Mouse (Mus musculus): ENCODE results near the gene Gsta4.
A peak's percentile ranks its signal among the peaks of the same experiment; 100 is the strongest.
"Not testable (repeated sequence)": the region's sequence is repeated elsewhere in the genome, so short reads cannot be mapped to it uniquely, and the experiment has no call there.

Gene Gsta4

DNA sequence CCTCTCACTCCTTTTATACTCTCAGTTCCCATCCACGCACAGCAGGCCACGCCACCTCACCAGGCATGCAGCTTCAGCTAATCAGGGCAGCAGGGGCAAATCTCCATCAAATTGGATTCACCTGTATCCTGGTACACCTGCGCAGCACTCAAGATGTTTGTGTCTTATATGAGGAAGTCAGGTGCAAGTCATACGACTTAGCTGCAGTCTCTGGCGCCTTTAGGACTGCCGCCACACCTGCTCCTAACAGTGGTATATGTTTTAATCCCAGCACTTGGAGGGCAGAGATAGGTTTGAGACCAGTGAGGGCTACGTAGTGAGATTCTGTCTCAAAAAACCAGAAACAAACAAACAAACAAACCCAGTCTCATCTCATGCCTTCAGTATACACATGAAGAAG is at the start of gene Gsta4:
Gene Gsta4 (plus strand): TSS at position 301 of the 400 bp plus-strand sequence.
- not testable (repeated sequence) for DNase-seq

DNA sequence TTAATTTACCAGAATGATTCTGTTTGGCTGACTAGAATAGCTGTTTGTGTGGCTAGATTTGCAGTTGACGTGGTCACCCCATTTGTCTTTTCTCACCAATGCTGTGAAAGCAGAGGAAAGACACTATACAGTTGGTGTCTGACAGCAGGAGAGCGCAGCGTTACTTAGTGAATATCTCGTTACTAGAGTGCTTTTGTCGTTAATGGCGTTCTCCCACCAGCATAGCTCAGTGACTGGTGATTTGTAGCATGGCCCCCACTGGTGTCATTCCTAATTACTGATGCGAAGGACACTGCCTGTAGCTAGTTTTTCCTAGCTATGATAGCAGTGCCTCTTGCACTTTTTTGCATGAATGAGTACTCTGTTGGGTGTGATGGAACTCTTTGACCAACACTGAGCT is 46.9 kb upstream of the Gsta4 start:
- no peak for DNase-seq

DNA sequence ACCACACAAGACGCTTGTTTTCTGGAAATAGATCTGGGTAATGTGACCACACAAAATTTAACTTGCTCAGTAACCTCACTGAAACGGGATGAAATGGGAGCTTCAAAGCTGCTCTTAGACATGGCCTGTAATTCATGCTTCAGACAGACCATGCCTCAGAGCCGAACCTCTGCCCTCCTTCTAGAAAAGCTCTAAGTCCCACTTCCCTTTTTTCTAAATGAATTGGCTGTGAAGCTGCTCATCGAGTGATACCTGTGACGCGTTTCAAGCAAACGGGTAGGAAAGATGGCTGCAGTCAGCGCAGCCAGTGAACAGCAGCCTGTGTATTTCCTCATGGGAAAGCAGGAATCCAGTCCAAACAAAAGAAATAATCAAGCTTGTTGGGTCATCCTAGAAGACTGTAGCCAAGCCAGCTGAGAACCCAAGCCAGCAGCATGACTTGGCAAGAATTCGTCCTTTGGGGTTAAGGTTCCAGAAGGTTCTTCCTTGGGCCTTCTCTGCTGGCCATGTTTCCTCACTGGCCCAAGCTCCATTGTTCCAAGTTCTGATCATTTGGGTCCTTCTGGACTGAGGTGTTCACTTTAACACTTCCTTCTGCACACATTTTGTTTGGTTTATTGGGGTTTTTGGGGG is 44.4 kb upstream of the Gsta4 start:
- no peak for DNase-seq

DNA sequence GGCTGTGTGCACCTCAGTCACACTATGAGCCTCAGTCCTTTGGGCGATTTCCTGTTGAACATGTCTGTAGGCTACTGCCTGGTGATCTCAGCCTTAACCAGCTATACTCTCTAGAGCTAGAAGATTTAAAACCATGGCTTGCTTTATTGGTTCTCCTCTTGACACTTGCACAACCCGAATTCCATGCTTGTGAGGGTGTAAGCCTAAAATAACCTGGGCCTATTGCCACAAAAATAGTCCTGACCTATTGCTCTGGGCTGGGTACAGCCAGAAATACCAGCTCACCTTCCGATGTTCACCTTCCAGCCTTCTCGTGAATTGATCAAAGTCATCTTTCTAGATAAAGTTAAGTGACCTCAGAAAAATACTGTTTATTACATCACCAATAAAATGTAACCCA is 43.1 kb upstream of the Gsta4 start:
- no peak for DNase-seq

DNA sequence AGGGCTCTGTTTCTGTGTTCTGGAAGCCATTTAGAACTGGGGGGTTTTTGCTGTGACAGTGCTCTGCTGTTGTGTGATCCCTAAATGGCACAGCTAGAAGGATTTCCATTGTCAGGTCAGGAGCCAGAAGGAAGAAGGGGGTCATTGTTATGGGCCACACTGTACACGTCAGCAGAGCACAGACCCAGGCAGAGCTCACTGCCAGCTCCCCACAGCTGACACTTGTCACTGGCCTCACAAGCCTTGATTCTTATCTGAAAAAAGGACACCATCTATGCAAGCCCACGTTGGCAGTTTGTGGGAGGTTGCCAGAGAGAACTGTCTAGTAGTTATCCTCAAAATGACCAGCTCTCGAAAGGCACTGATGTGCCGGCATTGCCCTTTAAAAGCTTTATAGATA is 36.5 kb upstream of the Gsta4 start:
- no peak for DNase-seq

DNA sequence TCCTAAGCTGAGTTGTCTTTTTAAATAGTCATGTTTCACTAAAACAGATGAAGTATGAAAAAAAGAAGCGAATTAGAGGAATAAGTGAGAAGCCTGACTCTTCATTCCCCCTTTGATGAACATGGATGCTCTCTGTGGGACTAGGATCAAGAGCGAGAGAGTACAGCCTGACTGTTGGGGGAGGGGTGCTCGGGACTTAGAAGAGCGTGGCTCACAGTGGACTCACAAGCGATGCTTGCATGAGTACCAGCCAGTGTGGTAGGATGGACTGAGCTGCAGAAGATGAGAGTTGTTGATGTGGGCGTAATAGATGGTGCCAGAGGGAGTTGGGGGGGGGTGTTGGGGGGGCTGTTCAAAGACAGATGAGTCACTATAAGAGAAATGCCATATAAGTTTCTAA is 35.9 kb upstream of the Gsta4 start:
- no peak for DNase-seq

DNA sequence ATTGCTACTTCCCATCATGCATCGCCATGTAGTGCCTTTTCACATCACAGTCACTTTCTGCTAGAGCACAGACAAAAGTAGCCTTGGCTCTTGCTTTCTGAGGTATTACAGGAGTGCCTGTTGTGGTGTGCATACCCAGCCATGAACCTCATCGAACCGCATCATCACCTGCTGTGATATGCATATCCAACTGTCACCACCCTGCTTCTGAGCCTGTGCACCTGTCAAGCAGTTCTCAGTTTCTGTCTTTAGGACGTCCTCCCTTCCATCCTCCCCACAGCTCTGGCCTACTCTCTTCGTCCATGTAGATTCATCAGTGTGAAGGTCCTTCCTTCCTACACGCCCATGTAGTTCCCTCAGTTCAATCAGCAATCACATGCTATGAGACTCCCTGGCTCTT is 34.4 kb upstream of the Gsta4 start:
- DNase-seq: no peak

DNA sequence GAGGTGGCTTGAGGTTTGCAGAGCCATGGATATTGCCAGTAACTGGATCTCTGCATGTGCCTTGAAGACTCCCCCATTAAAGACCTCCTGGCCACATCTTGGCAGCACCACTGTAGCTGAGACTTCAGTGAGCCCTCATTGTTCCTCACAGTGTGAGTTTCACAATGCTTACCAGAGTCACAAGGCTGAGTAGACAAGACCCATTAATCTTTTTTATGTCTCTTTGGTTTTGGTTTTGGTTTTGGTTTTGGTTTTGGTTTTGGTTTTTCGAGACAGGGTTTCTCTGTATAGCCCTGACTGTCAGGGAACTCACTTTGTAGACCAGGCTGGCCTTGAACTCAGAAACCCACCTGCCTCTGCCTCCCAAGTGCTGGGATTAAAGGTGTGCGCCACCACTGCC is 32.8 kb upstream of the Gsta4 start:
- DNase-seq: not testable (repeated sequence)

DNA sequence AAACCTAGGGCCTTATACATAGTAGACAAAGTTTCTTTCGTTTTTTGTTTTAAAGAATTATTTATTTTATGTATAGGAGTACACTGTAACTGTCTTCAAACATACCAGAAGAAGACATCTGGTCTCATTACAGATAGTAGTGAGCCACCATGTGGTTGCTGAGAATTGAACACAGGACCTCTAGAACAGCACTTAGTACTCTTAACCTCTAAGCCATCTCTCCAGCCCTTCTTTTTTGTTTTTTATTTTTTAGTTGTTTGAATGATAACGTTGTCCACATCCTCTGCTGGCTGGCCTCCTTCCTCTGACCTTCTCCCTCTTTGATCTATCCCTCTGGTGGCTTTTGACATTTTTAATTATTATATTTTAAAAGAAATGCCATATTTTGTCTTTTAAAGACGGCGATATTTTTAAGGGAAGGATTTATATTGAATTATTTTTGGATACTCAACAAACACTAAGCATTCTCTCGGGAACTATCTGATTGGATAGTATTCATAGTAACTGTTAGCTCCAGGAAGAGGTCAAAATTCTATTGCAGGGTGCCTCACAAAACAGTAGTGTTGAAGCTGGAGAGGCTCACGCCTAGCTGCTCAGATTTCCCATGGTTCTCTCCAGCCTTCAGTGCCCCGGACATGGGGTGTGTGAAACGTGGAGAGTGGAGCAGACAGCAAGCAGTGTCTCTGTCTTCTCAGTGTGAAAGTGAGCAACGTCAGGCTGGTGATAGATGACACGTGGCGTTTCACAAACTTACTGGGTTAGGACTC is 28.2 kb upstream of the Gsta4 start:
- DNase-seq: no peak

DNA sequence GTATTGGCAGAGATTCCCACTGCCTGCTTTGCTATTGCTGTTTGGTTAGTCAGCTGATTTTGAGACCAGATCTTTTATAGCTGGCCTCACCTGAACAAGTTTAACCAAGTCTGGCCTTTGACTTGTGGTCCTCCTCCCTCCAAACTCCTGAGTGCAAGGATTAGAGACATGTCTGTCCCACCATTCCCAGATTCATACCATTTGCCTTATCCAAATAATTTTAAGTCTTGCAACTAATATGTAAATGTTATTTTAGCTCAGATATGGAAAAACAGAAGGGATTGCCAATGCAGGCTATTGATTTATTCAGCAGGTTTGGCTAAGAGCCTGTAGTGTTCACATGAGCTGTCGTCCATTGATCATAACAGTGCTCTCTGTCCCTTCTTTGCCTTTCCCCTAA is 25.4 kb upstream of the Gsta4 start:
- DNase-seq: no peak

DNA sequence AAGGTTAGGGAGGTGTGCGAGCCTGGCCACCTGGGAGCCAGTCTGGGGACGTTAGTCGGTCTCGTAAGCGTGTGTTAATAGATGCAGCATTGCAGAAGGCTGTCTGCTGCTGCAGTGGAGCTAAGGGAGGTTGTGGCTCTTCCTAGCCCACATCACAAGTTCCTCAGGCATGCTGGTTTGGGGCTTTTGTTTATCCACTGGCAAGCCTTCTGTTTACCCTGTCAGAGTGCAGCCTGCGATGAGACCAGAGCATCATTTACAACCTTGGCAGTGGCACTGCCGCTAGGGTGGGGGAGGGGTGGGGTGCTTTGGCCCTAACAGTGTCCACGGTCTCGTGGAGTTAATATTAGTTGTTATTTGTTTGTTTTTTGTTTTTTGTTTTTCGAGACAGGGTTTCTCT is 19.3 kb upstream of the Gsta4 start:
- no peak for DNase-seq

DNA sequence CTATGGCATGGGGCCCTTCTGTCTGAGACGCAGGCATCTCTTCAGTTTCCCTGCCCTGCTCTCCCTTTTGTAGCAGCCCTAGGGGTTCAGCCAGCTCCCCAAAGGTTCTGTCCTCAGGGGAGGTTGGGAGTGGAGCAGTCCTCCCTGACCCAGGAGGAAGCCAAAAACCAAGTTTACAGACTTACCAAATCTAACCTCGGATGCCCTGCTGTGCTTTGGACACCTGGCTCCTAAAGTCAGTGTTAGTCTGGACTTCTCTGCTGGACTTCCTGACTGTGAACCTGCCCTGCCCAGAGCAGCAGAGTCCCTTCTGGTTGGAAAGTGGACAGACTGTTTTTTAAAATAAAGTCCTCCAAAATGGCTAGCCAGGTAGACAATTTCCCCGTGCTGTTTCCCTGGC is 17.8 kb upstream of the Gsta4 start:
- no peak for DNase-seq

DNA sequence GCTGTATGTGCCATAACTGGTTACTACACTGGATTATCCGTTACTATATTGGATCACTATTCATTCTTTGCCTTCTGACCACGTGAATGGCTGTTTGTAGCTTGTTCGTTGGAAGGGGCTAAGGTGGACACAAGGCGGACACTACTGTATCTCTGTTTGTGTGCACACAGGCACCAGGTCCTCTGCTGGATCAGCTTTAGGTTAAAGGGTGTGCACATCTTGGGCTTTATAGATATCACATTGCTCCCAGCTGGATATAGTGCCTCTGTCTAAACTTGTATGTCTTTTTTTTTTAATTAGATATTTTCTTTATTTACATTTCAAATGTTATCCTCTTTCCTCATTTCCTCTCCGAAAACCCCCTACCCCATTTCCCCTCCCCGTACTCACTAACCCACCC is 17.1 kb upstream of the Gsta4 start:
- DNase-seq: no peak

DNA sequence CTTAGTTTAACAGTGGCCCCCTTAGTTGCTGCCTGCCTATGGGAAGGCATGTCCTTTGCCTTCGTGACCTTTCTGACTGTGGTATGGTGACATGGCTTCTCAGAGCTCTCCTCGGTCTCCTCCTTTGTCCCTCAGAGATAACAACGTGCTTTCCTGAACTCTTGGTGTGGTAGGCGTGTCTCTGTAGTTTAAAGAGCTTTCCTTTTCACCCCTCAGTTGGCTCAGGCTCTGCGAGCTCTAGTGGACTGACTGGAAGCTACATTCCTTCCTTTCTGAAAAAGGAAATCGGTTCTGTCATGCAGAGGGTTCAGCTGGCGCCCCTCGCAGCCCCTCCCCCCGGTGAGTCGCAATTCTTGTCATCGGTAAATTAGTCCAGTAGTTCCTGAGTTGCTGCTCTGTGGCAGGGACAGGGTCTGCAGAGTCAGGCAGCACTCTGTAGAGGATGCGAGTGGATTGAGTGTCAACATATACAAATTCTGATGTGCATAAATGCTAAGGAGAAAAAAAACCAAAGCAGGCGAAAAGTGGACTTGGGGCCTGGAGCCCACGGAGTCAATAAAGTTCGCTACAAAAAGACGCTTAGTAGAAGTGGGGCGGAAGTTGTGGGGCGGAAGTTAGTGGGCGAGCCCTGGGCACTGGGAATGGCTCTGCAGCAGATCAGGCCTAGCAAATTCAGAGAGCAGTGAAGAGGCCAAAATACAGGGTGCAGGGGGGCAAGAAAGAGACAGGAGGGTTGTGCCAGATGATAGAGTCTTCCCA is 15.7 kb upstream of the Gsta4 start:
- no peak for DNase-seq

DNA sequence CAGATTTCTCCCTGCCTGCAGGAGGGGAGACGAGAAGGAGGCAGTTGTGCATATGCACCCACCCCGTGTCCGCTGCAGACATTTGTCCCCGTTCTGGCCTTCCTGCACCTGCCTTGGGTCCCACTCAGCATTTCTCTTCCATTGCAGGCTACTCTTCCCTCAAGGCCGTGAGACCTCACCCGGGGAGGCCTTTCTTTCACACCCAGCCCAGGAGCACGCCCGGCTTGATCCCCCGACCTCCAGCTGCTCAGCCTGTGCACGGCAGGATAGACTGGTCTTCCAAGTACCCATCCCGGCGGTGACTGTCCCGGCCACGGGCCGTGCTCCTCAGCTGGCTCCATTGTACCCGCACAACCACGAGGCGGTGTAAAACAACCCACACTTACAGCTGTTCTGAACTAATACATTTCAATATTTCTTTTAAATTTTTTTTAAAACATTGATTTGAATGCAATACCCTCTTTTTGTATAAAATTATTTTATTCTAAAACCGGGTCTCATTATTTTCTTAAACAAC is 15.1 kb upstream of the Gsta4 start:
- DNase-seq: no peak

DNA sequence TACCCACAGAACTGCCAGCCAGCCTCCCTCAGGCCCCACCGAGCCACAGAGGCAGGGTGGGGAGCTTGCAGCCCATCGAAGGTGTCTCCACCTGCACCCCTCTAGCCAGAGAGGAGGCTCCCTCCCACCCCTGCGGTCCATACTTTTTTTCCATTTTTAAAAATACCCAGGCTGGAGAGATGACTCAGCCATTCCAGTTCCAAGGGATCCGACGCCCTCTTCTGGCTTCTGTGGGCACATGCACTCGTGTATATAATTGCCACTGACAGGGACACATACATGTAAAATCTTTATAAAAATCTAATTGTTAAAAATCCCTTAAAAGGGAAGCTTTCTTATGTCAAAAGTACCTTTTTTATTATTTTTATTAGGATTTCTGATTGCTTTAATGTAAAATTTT is 13.7 kb upstream of the Gsta4 start:
- no peak for DNase-seq

DNA sequence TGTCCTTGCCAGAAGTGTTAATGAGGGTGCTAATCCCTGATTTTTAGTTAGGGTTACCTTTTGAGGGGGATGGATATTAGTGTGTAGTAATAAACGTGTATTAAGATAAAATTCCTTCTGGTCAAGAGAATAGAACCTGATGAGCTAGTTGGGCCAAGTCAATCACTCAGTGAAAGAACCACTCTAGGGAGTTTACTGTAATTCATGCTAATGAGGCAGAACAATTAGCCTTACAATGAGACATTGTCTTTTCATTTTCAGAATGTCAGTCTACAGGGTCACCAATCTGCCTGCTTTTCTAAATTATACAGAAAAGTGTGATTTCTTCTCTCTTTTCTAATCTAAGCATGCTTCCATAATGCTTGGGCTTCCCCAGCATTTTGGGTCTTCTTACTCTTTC is 8.6 kb upstream of the Gsta4 start:
- no peak for DNase-seq

DNA sequence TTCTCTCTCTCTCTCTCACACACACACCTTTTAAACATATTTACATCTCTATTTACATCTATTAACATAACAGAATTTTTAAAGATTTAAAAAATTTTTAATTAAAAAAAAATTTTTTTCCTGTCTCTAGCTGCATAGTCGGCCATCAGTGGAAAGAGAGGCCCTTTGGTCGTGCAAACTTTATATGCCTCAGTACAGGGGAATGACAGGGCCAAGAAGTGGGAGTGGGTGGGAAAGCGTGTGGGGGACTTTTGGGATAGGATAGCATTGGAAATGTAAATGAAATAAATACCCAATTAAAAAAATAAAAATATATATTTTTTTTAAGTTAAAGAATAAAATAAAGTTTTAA is 7.7 kb upstream of the Gsta4 start:
- DNase-seq: not testable (repeated sequence)

DNA sequence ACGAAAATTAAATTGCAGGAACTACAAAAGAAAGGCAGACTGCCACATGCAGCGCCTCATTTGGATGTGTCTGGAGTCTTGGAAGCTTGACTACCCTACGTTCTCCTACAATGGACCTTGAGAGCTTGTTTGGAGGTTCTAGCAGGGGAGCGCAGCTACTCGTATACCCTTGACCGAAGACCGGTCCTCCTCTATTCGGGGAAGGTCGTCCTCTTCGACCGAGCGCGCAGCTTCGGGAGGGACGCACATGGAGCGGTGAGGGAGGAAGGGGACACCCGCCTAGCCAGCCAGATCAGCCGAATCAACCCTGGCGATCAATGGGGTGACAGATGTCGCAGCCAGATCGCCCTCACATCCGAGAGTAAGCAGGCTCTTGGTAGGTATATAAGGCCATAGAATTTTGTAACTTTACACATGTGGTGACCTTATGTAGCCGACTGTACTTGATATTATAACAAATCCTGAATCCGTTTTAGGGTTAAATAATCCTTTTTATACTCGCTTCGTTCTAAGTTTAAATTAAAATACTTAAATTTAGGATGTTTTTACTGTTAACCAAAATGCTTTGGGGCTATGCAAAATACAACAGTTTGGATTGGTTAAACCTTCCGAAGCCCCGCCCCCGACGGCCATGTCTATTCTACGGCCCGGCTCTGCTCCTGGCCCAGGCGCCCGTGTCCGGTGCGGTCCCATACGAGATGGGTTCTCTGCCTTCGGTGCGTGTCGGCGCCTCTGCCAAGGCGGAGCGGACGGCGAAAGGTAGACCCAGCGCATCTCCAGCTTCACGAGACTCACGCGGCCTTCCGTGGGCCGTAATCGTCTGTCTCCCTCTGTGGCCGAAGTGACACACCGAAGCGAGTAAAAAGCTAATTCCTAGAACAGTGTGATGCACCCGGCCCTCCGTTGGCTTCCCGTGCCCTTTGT is 7.0 kb upstream of the Gsta4 start:
- DNase-seq: peak; percentile 94 to 96

DNA sequence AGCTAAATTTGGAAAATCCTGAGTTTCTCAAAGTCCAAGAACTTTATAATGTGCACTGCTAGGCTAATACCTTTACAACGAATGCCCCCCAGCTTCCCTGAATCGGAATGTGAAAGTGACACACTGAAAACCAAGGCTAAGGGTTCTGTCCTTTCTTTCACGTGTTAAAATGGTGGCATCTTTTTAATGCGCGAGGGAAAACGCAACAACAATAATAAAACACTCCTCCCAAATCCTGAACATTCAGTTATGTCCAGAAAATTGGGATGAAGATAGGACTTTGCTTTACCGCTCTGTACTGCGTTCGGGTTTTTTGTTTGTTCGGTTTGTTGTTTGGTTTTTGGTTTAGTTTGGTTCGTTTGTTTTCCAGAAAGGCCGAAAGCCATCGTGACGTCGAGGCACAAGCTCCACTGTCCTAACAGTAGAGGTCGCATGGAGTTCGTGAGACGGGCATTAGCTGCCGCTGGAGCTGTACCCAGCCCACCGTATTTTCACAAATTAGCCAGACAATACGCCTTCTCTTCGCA is 6.3 kb upstream of the Gsta4 start:
- DNase-seq: peak; percentile 59 to 67

DNA sequence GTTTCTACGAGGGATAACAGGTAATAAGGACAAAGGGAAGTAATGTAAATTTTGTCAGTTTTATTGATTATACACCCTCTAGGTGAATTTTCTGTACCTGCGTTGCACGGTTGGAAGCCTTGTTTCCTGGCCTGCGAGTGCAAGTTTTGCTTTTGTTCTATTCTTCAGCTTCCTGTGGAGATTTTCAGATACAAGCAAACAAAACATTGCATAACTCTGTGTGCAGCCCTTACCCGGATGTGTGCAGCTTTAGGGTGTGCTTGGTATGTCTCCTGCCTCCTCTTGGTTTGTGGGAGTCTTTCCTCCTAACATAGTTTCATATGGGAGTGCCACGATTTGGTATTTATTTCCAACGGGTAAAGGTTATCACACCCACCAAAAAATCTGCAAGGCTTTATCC is 5.7 kb upstream of the Gsta4 start:
- no peak for DNase-seq

DNA sequence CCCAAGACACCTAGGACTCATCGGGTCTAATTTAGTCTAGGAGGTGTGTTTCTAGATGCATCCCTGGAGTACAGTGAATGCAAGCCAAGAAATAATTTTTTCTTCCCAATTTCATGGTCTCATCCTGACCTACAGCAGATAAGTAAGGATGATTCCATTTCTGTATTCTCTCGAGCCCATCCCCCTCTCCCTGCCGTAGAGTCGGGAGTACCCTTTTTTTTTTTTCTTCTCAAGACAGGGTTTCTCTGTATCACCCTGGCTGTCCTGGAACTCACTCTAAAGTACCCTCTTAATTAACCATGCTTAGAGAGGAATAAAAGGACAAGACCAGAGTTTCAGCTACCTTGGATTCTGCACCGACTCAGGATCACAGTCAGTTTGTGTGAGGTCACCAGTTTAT is 4.4 kb upstream of the Gsta4 start:
- no peak for DNase-seq

DNA sequence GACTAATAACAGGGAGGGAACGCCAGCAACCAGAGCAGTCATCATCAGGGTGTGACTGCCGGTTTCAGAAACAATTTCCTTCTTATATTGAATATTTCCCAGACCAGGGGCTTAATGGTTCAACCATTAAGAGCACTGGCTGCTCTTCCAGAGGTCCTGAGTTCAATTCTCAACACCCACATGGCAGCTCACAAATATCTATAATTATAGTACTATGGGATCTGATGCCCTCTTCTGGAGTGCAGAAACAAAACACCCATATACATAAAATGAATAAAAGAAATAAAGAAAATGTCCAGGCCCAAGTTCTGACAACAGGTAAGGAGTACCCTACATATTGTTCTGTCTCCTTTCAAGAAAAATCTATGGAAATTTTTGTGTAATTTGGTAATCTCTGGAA is 3.5 kb upstream of the Gsta4 start:
- DNase-seq: no peak
